Mouse (Mus musculus) hindbrain, embryonic 10.5 days (tissue): ENCODE measurements at regions not wholly inside any gene's neighbourhood (a gene's known extent, or its start where the extent isn't known, plus 50 kb on each side); places are given as distances from the start of the nearest gene placed in this dataset.

ENCODE experiments used
- DNase-seq: peaks from one replicate; pipeline ENCODE4 v3.0.0-alpha.2; 2017; ENCODE audit warnings: low spot score
- H3K27ac ChIP-seq: fragments of 300-500 bp; sonication (generic); 2 replicates; pipeline ENCODE4 v1.5.1; 2016; ENCODE audit warnings: mild to moderate bottlenecking, moderate library complexity
- H3K27me3 ChIP-seq: fragments of 300-500 bp; sonication (generic); 2 replicates; pipeline ENCODE4 v1.6.1; 2016; ENCODE audit warnings: mild to moderate bottlenecking; ENCODE audit not compliant: poor library complexity, insufficient read depth, severe bottlenecking
- H3K36me3 ChIP-seq: fragments of 300-500 bp; sonication (generic); 2 replicates; pipeline ENCODE4 v1.6.1; 2016; ENCODE audit warnings: mild to moderate bottlenecking, moderate library complexity
- H3K4me1 ChIP-seq: fragments of 300-500 bp; sonication (generic); replicated peaks from 2 replicates; pipeline ENCODE4 v1.6.1; 2016; ENCODE audit warnings: mild to moderate bottlenecking
- H3K4me3 ChIP-seq: fragments of 300-500 bp; sonication (generic); 2 replicates; pipeline ENCODE4 v1.5.1; 2016; ENCODE audit warnings: mild to moderate bottlenecking, moderate library complexity
- H3K9me3 ChIP-seq: fragments of 300-500 bp; sonication (generic); 2 replicates; pipeline ENCODE4 v1.6.1; 2016; ENCODE audit warnings: mild to moderate bottlenecking, moderate library complexity
- WGBS: fragments of 180-500 bp; shearing (Covaris S2); methylation state at CpG from one replicate; pipeline ENCODE4 v1.1.7; 2016; 5-methylcytosine and 5-hydroxymethylcytosine counted together

- Histone ChIP-seq H3K4me1 (no peaks in the 10 kb centered on the region), H3K27me3 (no peaks in the 10 kb centered on the region), H3K9me3 (no peaks in the 10 kb centered on the region), H3K27ac (no peak overlapping the region), H3K4me3 (no peak overlapping the region), H3K36me3 (no peaks in the 10 kb centered on the region)
- WGBS: 60% methylated on average over 1 of the region's 1 CpGs
- no peak for DNase-seq
Measured at GRCm38 (mm10) chr12:12488090-12488489, 226.2 kb downstream of the Fam49a start.

DNA sequence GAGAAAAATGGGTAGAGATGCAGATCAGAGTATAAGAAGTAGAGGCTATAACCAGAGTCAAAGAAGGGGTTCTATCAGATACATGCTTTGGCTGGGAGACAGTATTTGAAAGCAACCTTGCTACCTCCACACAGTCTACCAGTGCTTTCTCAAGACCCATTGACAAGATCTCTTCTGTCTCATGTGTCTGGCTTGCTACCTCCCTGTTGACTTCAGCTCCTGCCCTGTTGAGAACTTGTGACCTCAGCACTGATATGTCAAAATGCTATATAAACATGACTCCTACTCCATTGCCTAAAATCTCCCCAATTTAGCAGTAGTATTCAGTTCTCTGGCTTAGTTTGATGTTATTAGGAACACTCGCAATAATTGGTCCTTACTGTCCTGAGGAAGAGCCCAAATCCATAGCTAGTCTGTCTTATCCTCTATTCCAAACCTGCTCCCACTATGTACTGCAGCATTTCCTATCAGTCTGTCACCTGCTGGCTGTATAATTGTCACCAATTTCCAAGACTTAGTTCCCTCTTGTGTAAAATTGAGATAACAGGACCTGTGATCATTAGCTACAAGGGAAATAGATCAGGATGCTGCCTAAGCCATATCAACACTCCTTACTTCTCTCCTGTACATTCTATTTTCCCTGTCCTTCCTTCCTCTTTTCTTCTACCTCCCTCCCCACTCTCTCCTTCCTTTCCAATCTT is 224.9 kb downstream of the Fam49a start:
- H3K36me3 ChIP-seq: no peaks in the 10 kb centered on the region
- no peak for DNase-seq
- H3K4me3 ChIP-seq: no peak overlapping the region
- no peaks in the 10 kb centered on the region for H3K9me3 ChIP-seq
- no peaks in the 10 kb centered on the region for H3K4me1 ChIP-seq
- no peak overlapping the region for H3K27ac ChIP-seq
- WGBS: 86% methylated on average over 1 of the region's 1 CpGs
- H3K27me3 ChIP-seq: no peaks in the 10 kb centered on the region

- Histone ChIP-seq H3K4me3 (no peak overlapping the region), H3K9me3 (no peaks in the 10 kb centered on the region), H3K36me3 (no peaks in the 10 kb centered on the region), H3K27ac (no peak overlapping the region), H3K4me1 (no peaks in the 10 kb centered on the region), H3K27me3 (no peaks in the 10 kb centered on the region)
- no peak for DNase-seq
- WGBS: 72% methylated on average over 9 of the region's 9 CpGs
Measured at GRCm38 (mm10) chr12:12484921-12485680, 223.2 kb downstream of the Fam49a start.

DNA sequence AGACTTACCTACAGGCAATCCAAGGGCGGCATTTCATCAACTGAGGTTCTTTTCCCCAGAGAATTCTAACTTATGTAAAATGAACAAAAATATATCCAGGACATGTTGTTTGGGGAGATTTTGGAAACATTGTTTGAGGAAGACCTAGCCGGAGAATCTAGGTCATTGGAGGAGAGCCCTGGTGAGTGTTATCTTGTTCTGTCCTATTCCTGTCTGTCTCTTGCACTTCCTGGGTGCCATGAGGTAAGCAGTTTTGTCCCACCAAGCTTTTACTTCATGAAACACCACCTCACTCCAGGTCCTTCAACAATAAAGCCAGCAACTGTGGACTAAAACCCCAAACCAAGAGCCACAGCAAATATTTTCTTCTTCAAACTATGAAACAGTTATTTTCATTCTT is 218.5 kb downstream of the Fam49a start:
- no peaks in the 10 kb centered on the region for H3K36me3 ChIP-seq
- no peak overlapping the region for H3K4me3 ChIP-seq
- no peak for DNase-seq
- no peaks in the 10 kb centered on the region for H3K9me3 ChIP-seq
- H3K4me1 ChIP-seq: no peaks in the 10 kb centered on the region
- no peak overlapping the region for H3K27ac ChIP-seq
- no peaks in the 10 kb centered on the region for H3K27me3 ChIP-seq
- WGBS: 90% methylated on average over 2 of the region's 2 CpGs

DNA sequence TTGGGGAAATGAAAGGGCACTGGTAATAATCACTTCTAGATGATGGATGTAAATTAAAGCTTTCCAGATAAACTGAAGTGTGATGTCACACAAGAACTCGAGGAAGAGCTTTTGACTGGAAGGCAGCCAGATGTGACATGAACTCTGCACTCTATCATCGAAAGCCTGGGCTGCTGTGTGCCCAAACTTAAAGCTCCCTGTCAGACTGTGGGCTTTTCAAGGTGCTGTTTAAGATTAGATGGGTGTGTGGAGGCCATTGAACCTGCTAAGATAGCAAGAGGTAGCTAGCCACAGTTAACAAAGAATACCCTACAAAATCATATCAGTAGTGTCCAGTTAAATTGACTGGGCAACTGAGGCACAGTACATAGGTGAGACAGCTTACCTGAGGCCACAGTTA is 190.1 kb downstream of the Fam49a start:
- Histone ChIP-seq H3K4me3 (no peak overlapping the region), H3K27ac (no peak overlapping the region), H3K9me3 (no peaks in the 10 kb centered on the region), H3K4me1 (no peaks in the 10 kb centered on the region), H3K36me3 (no peaks in the 10 kb centered on the region), H3K27me3 (no peaks in the 10 kb centered on the region)
- DNase-seq: no peak
- 82% methylated on average over 2 of the region's 2 CpGs for WGBS

DNA sequence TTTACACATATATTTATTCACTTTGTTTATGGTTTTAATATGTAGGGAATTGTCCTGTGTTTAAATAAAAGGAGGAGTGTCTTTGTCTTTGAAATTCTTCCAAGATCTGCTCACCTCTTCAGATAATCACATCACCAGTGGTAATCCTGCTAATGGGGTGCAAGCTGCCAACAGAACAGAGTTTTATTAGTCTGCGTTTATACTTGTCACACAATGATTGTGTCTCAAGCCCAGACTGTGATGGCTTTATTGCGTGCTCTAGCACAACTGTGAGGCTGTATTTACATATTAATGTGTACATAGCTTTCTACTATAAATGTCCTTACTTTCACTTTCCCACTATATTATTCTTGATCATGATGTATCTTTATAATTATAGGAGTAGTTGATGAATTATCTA is 184.8 kb downstream of the Fam49a start:
- Histone ChIP-seq H3K36me3 (no peaks in the 10 kb centered on the region), H3K4me3 (no peak overlapping the region), H3K9me3 (no peaks in the 10 kb centered on the region), H3K27me3 (no peaks in the 10 kb centered on the region), H3K27ac (no peak overlapping the region), H3K4me1 (no peaks in the 10 kb centered on the region)
- DNase-seq: no peak
- 85% methylated on average over 2 of the region's 2 CpGs for WGBS

DNA sequence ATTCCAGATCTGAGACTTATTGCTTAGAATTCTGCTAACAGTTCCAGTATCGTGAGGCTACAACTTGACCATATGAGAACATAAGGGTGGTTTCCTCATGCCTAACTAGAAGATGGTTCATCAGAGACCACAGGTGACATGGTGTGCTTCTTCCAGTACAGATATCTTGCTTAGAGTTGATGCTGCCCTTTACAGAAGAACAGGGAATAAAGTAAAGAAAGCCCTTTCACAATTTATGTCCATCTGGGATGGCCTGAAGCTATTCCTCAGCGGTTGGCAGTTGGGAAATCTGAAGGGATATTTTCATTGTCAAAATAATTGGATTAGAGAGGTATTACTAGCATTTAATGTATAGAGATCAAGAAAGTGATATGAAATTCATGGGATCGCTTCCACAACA is 184.3 kb downstream of the Fam49a start:
- Histone ChIP-seq H3K4me1 (no peaks in the 10 kb centered on the region), H3K9me3 (no peaks in the 10 kb centered on the region), H3K36me3 (no peaks in the 10 kb centered on the region), H3K27ac (no peak overlapping the region), H3K27me3 (no peaks in the 10 kb centered on the region), H3K4me3 (no peak overlapping the region)
- 92% methylated on average over 3 of the region's 3 CpGs for WGBS
- no peak for DNase-seq

DNA sequence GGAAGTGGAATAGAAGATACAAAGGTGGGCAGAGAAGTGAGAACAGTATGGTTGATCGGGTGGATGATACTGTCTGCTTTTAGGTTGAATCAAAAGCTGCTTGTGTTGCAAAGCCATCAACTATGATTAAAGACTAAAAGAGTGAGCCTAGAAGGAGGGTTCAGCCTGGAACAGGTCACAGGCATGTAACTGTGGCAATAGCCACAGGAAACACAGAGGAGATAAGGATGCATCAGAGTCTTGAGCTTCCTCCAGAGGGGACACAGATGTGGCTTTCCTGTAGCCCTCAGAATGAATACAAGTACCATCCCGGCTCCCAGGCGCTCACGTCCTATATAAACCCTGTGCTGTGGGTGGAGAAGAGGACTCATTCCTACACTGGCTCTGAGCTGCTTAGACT is 180.9 kb downstream of the Fam49a start:
- 94% methylated on average over 4 of the region's 4 CpGs for WGBS
- H3K4me3 ChIP-seq: no peak overlapping the region

DNA sequence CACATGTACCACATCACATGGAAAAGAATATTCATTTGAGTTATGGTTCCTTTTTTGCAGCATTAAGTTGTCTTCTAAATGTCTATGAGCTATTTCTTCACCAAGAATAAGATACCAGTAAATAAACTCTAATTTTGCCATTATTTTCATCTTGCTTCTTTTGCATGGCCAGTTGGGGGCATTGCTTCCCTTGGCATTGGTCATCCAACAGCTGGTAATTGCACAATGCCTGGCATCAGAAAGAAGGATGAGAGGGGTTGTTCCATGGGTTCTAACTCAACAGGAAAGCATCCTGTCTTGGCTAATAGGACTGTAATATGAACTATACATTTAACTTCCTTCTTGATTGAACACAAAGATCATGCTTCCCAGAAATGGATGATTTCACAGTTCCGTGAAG is 174.4 kb downstream of the Fam49a start:
- no peak overlapping the region for H3K27ac ChIP-seq
- H3K4me3 ChIP-seq: no peak overlapping the region
- H3K27me3 ChIP-seq: no peaks in the 10 kb centered on the region
- no peak for DNase-seq
- H3K36me3 ChIP-seq: no peaks in the 10 kb centered on the region
- H3K9me3 ChIP-seq: no peaks in the 10 kb centered on the region
- 92% methylated on average over 1 of the region's 1 CpGs for WGBS
- H3K4me1 ChIP-seq: 0 out of 2 replicates have a peak, but pooled peaks cover 2% of the 10 kb centered on the region

More for the DNA sequence above, 180.9 kb downstream of the Fam49a start:
- Histone ChIP-seq H3K27ac (no peak overlapping the region), H3K4me1 (no peaks in the 10 kb centered on the region), H3K27me3 (no peaks in the 10 kb centered on the region), H3K36me3 (no peaks in the 10 kb centered on the region), H3K9me3 (no peaks in the 10 kb centered on the region)
- no peak for DNase-seq

GRCm38 (mm10) chr12:12432597-12432996 is 170.7 kb downstream of the Fam49a start:
- Histone ChIP-seq H3K9me3 (no peaks in the 10 kb centered on the region), H3K4me1 (0 out of 2 replicates have a peak, but pooled peaks cover 3% of the 10 kb centered on the region), H3K4me3 (no peak overlapping the region), H3K27me3 (no peaks in the 10 kb centered on the region), H3K36me3 (no peaks in the 10 kb centered on the region), H3K27ac (no peak overlapping the region)
- WGBS: 91% methylated on average over 1 of the region's 1 CpGs
- no peak for DNase-seq
